Comparison of ENCODE assay signal across 8 mouse cellular contexts in genomic region chr10:24493936-24494335, GRCm38 (mm10).
DNase-seq lines count a peak whose midpoint lies in the region; ATAC-seq lines count a peak whose summit lies in the region.

No protein-coding gene starts in this region.

- H3K27ac ChIP-seq in embryonic facial prominence, embryonic 15.5 days (replicated peaks): no peak overlapping the region

- peak; percentile 9 for DNase-seq in embryo, embryonic 10 days (ENCODE audit: low spot score)
- no peak for DNase-seq in embryo, embryonic 10.5 days (ENCODE audit: low spot score)
- DNase-seq in kidney, adult 11 months: peak; percentile 62
- DNase-seq in lung, postnatal 10 days: peak; percentile 79
- DNase-seq in right cerebral cortex, postnatal 10 days (ENCODE audit: low spot score in 2 of 2): no peak
- DNase-seq in left cerebral cortex, adult 18-20 months (ENCODE audit: low spot score in 2 of 2): no peak

- H3K4me1 ChIP-seq in embryonic facial prominence, embryonic 15.5 days: no peaks in the 10 kb centered on the region

- H3K4me3 ChIP-seq in embryonic facial prominence, embryonic 15.5 days (replicated peaks): no peak overlapping the region

- no peak overlapping the region for H3K4me2 ChIP-seq in embryonic facial prominence, embryonic 15.5 days (replicated peaks)

- no peaks in the 10 kb centered on the region for H3K36me3 ChIP-seq in embryonic facial prominence, embryonic 15.5 days

- ATAC-seq in embryonic facial prominence, embryonic 15.5 days (ENCODE audit: insufficient number of reproducible peaks, low FRiP score, low TSS enrichment, low read depth): 0 out of 2 replicates have a peak, but pooled peaks have one; percentile 60
- no peak for ATAC-seq in erythroid progenitor cell, adult 5-6 weeks (replicated peaks; ENCODE audit: low FRiP score, poor library complexity, severe bottlenecking)

- 44% methylated on average over 6 of the region's 6 CpGs for WGBS in embryonic facial prominence, embryonic 15.5 days

- no peaks in the 10 kb centered on the region for H3K27me3 ChIP-seq in embryonic facial prominence, embryonic 15.5 days

- no peak overlapping the region for H3K9ac ChIP-seq in embryonic facial prominence, embryonic 15.5 days

- H3K9me3 ChIP-seq in embryonic facial prominence, embryonic 15.5 days (replicated peaks): no peaks in the 10 kb centered on the region

Comparison
In these comparisons a context has a peak if more than half of its experiments do, and no peak if none do; other contexts are left out.
1. DNase-seq: peak in embryo, embryonic 10 days (single experiment), kidney, adult 11 months (single experiment) and lung, postnatal 10 days (single experiment); none in embryo, embryonic 10.5 days (single experiment), right cerebral cortex, postnatal 10 days (0 of 2) and left cerebral cortex, adult 18-20 months (0 of 2).